Mouse (Mus musculus) embryo, embryonic 11 days (tissue): Measurements from ENCODE around the gene Fntb.
"Not testable (repeated sequence)": the region's sequence is repeated elsewhere in the genome, so short reads cannot be mapped to it uniquely, and the experiment has no call there.

ENCODE experiments used
- DNase-seq: peaks from one replicate; pipeline ENCODE4 v3.0.0-alpha.2; 2015

Gene Fntb

GRCm38 (mm10) chr12:76837844-76838650 lies 72.7 kb downstream of the Fntb start:
- no peak for DNase-seq

- DNase-seq: no peak
Observed at GRCm38 (mm10) chr12:76839298-76839697, 73.9 kb downstream of the Fntb start.

GRCm38 (mm10) chr12:76840081-76840480 lies 74.7 kb downstream of the Fntb start:
- DNase-seq: no peak

- no peak for DNase-seq
Observed at GRCm38 (mm10) chr12:76844346-76845061, 79.1 kb downstream of the Fntb start.

GRCm38 (mm10) chr12:76852419-76852818 lies 87.0 kb downstream of the Fntb start:
- DNase-seq: no peak

GRCm38 (mm10) chr12:76853378-76854142 lies 88.2 kb downstream of the Fntb start:
- DNase-seq: peak; percentile 34

- no peak for DNase-seq
Observed at GRCm38 (mm10) chr12:76857087-76857486, 91.7 kb downstream of the Fntb start.

GRCm38 (mm10) chr12:76858788-76859187 lies 93.4 kb downstream of the Fntb start:
- DNase-seq: not testable (repeated sequence)

GRCm38 (mm10) chr12:76863651-76864050 lies 98.3 kb downstream of the Fntb start:
- DNase-seq: no peak

- DNase-seq: no peak
Observed at GRCm38 (mm10) chr12:76865266-76865665, 99.9 kb downstream of the Fntb start.

- no peak for DNase-seq
Observed at GRCm38 (mm10) chr12:76867586-76868280, 102.3 kb downstream of the Fntb start.

- no peak for DNase-seq
Observed at GRCm38 (mm10) chr12:76868463-76869198, 103.2 kb downstream of the Fntb start.

- no peak for DNase-seq
Observed at GRCm38 (mm10) chr12:76869561-76869960, 104.2 kb downstream of the Fntb start.

- DNase-seq: no peak
Observed at GRCm38 (mm10) chr12:76872767-76873316, 107.5 kb downstream of the Fntb start.

GRCm38 (mm10) chr12:76874826-76875225 lies 109.4 kb downstream of the Fntb start:
- DNase-seq: no peak

GRCm38 (mm10) chr12:76879242-76879641 lies 113.9 kb downstream of the Fntb start:
- DNase-seq: peak; percentile 82

- DNase-seq: no peak
Observed at GRCm38 (mm10) chr12:76880131-76880530, 114.7 kb downstream of the Fntb start.

GRCm38 (mm10) chr12:76883824-76884223 lies 118.4 kb downstream of the Fntb start:
- DNase-seq: peak; percentile 34

- no peak for DNase-seq
Observed at GRCm38 (mm10) chr12:76885103-76885502, 119.7 kb downstream of the Fntb start.

- DNase-seq: no peak
Observed at GRCm38 (mm10) chr12:76886826-76887225, 121.4 kb downstream of the Fntb start.

GRCm38 (mm10) chr12:76887941-76888340 lies 122.6 kb downstream of the Fntb start:
- DNase-seq: no peak
